Mouse (Mus musculus) hindlimb bud, embryonic 11.5 days (tissue): ENCODE results near the gene Kifap3.

Source experiments
- DNase-seq: peaks from one replicate; pipeline ENCODE4 v3.0.0-alpha.2; 2012; ENCODE audit warnings: low read depth, low spot score; ENCODE audit errors: extremely low spot score

Gene Kifap3

DNA sequence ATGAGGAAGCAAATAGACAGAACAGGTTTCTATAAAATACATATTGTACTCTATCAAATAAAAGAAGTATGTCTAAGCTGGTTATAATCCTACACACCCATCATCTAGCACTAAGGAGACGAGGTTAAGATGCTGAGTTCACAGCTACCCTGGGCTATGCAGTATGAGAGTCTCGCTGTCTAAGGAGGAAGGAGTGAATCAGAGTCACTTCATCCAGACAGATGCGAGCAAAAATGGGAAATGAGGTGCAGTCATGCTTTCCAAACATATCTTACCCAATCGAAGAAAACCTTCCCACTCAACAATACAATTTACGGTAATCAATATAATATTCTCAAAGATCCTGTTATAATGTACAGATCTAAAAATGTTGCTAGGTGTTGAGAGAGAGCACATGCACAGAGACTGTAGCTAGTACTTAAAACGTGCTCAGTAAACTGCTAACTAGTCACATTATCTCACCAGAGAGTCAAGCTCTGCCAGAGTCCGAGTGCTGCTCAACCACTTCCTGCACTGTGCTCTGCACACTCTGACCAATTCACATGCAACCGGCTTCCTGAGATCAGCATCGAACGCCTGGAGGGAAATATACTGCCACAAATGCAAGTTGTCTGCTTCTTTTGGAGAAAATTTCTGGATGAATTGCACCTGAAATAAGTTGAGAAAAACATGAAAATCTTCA, 184.8 kb downstream of the Kifap3 start:
- no peak for DNase-seq
